Mouse (Mus musculus): Measurements from ENCODE around the gene Notch4. TPM values are rescaled to one million over a fixed set of nuclear protein-coding genes. Genes with fewer than 3 reads are reported as not detected.

Gene Notch4
- polyA plus RNA-seq, 1 experiment from 2014 or later = 1.7 TPM

DNA sequence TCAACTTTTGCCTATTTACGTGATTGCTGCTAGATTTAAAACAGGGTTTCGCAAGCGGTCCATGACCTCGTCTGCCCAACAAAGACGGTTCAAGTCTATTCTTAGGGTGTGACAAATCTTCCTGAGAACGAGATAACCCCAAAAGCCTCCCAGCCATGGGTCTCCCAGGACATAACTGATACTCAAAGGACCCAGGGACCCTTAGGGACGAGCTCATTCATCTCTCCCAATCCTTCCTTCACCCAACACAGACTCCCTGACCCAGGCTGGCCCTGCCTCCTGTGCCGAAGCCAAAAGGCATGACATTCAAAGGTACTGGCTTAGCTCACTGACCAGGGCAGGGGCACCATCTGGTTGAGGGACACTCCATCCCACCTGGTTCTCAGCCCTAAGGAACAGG is 7.7 kb upstream of the Notch4 start:
- WGBS (ENCODE audit: insufficient replicate concordance) = 58% methylated on average over 8 of the region's 8 CpGs
- peaks cover 44% of the 10 kb centered on the region for H3K27me3 ChIP-seq (replicated peaks)

DNA sequence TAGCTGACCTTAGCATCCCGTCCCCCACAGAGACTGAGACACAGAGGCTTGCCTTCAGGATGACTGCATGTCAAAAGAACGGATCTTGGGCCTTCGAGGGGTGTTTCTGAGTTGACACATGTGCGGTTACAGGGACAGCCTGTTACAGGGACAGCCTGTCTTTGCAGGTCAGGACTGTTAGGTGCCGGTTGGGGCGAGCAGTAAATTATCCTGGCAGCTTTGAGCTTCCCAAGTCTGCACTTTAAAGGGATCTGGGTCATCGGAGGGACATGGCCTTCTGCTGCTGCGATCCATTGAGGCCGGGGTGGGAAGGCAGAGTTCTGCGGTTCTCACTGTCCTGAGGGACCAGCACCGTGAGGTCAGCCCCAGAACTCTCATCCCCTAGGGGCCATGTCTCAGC is 6.7 kb upstream of the Notch4 start:
- ATAC-seq = no peak
- no peak overlapping the region for H3K27ac ChIP-seq
- no peaks in the 10 kb centered on the region for H3K36me3 ChIP-seq
- H3K9me3 ChIP-seq (replicated peaks) = no peaks in the 10 kb centered on the region
- peaks cover 45% of the 10 kb centered on the region for H3K27me3 ChIP-seq (replicated peaks)
- 63% methylated on average over 11 of the region's 11 CpGs for WGBS (ENCODE audit: insufficient replicate concordance)
- H3K4me1 ChIP-seq = peaks cover 18% of the 10 kb centered on the region
- no peak overlapping the region for H3K4me2 ChIP-seq
- H3K4me3 ChIP-seq = no peak overlapping the region
- H3K9ac ChIP-seq = no peak overlapping the region

More for the DNA sequence above, 7.7 kb upstream of the Notch4 start:
- Histone ChIP-seq H3K36me3 (no peaks in the 10 kb centered on the region), H3K4me3 (no peak overlapping the region), H3K9ac (no peak overlapping the region), H3K27ac (no peak overlapping the region), H3K4me1 (peaks cover 16% of the 10 kb centered on the region), H3K4me2 (no peak overlapping the region), H3K9me3 (replicated peaks) (no peaks in the 10 kb centered on the region)
- ATAC-seq = no peak

- Histone ChIP-seq H3K27ac (no peak overlapping the region), H3K4me1 (peaks cover 22% of the 10 kb centered on the region), H3K36me3 (no peaks in the 10 kb centered on the region), H3K4me3 (no peak overlapping the region), H3K27me3 (replicated peaks) (peaks cover 35% of the 10 kb centered on the region), H3K9me3 (replicated peaks) (no peaks in the 10 kb centered on the region), H3K4me2 (no peak overlapping the region), H3K9ac (no peak overlapping the region)
- WGBS (ENCODE audit: insufficient replicate concordance) = 74% methylated on average over 7 of the region's 7 CpGs
- ATAC-seq = no peak
These were observed 5.0 kb upstream of the Notch4 start for GRCm38 (mm10) chr17:34559116-34559515.

DNA sequence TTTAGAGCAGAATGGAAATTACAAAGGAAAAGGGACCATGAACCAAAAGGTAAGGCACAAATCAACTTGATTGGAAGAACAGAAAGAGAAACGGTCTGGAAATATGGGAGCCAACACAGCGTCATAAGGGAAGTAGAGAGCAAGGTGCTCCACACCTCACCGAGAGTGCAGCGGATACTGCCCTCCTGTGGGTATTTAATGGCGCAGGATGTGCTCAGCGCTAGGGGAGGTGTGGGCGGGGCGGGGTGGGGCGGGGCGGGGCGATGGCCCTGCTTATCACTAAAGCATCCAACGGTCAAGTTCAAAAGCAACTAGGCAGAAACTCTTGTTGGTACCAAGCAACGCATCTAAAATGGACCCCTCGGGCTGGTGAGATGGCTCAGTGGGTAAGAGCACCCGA is 4.2 kb upstream of the Notch4 start:
- 0 out of 2 replicates have a peak overlapping the region, but pooled peaks have one; percentile 4 for H3K4me2 ChIP-seq
- WGBS (ENCODE audit: insufficient replicate concordance) = 20% methylated on average over 15 of the region's 15 CpGs
- no peak overlapping the region for H3K27ac ChIP-seq
- no peaks in the 10 kb centered on the region for H3K9me3 ChIP-seq (replicated peaks)
- peaks cover 24% of the 10 kb centered on the region for H3K4me1 ChIP-seq
- peaks cover 31% of the 10 kb centered on the region for H3K27me3 ChIP-seq (replicated peaks)
- no peaks in the 10 kb centered on the region for H3K36me3 ChIP-seq
- H3K4me3 ChIP-seq = no peak overlapping the region
- peak; percentile 59; the same call in 1 of the 2 replicates for ATAC-seq
- H3K9ac ChIP-seq = no peak overlapping the region

DNA sequence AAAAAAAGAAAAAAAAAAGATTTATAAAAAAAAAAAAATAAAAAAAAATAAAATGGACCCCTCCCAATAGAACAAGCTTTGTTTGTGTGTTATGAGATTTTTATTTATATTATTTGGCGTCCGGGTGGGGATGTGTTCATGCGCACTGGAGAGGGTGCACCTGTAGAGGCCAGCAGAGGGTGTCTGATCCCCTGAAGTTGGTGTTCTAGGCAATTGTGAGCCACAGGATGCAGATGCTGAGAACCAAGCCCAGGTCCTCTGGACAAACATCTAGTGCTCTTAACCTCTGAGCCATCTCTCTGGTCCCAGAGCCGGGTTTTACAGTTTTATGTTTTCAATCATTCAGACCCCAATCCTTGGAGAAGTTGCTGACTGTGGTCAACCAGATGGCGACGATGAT is 3.6 kb upstream of the Notch4 start:
- no peak overlapping the region for H3K27ac ChIP-seq
- H3K4me3 ChIP-seq = no peak overlapping the region
- H3K27me3 ChIP-seq (replicated peaks) = peaks cover 36% of the 10 kb centered on the region
- H3K9ac ChIP-seq = no peak overlapping the region
- WGBS (ENCODE audit: insufficient replicate concordance) = 80% methylated on average over 6 of the region's 6 CpGs
- H3K4me2 ChIP-seq = no peak overlapping the region
- no peaks in the 10 kb centered on the region for H3K9me3 ChIP-seq (replicated peaks)
- no peak for ATAC-seq
- no peaks in the 10 kb centered on the region for H3K36me3 ChIP-seq
- H3K4me1 ChIP-seq = peaks cover 24% of the 10 kb centered on the region

DNA sequence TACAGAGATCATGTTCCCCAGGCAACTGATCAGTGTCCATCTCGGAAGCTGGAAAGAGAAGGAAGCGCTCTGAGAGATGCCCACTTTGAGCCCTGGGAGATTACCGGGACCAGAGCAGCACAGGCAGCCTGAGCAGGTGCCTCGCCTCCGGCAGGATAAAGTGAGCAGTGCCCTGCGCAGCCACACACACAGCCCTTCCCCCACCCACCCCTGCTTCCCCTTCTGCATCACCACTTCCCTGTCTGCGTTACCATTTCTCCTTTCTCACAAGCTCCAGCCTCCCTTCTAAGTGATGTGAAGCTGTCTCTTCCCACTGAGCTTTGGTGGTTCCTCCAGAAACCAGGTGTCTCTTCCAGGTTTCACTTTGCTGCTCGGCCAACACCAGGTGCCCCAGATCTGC is 2.9 kb upstream of the Notch4 start:
- Histone ChIP-seq H3K9ac (0 out of 2 replicates have a peak overlapping the region, but pooled peaks have one; percentile 17), H3K9me3 (replicated peaks) (no peaks in the 10 kb centered on the region), H3K4me2 (peak overlapping the region; percentile 36), H3K4me3 (no peak overlapping the region), H3K27ac (0 out of 2 replicates have a peak overlapping the region, but pooled peaks have one; percentile 36), H3K4me1 (peaks cover 24% of the 10 kb centered on the region), H3K27me3 (replicated peaks) (peaks cover 43% of the 10 kb centered on the region), H3K36me3 (no peaks in the 10 kb centered on the region)
- 24% methylated on average over 8 of the region's 8 CpGs for WGBS (ENCODE audit: insufficient replicate concordance)
- no peak for ATAC-seq

DNA sequence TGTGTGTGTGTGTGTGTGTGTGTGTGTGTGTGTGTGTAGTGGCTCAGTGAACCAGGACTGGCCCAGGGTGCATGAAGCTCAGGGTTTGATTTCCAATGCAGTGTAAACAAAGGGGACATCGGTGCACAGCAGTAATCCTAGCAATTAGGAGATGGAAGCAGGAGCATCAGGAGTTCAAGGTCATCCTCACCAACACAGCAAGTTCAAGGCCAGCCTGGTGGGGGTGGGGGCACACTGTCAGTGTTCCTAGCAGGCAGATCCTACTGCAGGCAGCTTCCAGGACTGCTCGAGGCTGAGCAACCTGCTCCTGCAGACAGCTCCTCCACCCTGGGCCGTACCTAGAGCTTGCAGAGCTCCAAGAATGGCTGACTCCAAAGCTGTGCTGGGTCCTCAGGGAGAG is 1.5 kb upstream of the Notch4 start:
- H3K27me3 ChIP-seq (replicated peaks) = peaks cover 50% of the 10 kb centered on the region
- no peak for ATAC-seq
- H3K36me3 ChIP-seq = no peaks in the 10 kb centered on the region
- no peak overlapping the region for H3K27ac ChIP-seq
- no peak overlapping the region for H3K4me3 ChIP-seq
- 65% methylated on average over 3 of the region's 3 CpGs for WGBS (ENCODE audit: insufficient replicate concordance)
- no peak overlapping the region for H3K9ac ChIP-seq
- H3K4me1 ChIP-seq = peaks cover 24% of the 10 kb centered on the region
- H3K9me3 ChIP-seq (replicated peaks) = no peaks in the 10 kb centered on the region
- no peak overlapping the region for H3K4me2 ChIP-seq

DNA sequence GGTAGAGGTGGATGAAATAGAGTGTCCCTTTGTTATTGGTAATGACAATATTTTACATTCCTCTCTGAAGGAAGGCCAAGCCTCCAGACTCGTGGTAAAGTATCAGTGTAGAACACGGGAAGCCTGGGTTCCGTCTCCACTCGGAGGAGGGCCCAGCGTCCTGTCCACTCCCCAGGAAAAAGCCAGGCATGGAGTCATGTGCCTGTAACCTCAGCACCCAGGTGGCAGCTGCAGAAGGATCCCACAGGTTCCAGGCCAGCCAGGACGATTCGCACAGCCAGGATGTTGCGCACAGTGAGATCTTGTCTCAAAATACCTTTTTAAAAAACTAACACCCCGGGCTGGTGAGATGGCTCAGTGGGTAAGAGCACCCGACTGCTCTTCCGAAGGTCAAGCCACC is 714 bp upstream of the Notch4 start:
- H3K9me3 ChIP-seq (replicated peaks) = no peaks in the 10 kb centered on the region
- H3K4me1 ChIP-seq = peaks cover 24% of the 10 kb centered on the region
- no peak for ATAC-seq
- H3K9ac ChIP-seq = no peak overlapping the region
- H3K4me3 ChIP-seq = no peak overlapping the region
- no peak overlapping the region for H3K27ac ChIP-seq
- 66% methylated on average over 11 of the region's 11 CpGs for WGBS (ENCODE audit: insufficient replicate concordance)
- no peaks in the 10 kb centered on the region for H3K36me3 ChIP-seq
- H3K4me2 ChIP-seq = no peak overlapping the region
- H3K27me3 ChIP-seq (replicated peaks) = peaks cover 48% of the 10 kb centered on the region

DNA sequence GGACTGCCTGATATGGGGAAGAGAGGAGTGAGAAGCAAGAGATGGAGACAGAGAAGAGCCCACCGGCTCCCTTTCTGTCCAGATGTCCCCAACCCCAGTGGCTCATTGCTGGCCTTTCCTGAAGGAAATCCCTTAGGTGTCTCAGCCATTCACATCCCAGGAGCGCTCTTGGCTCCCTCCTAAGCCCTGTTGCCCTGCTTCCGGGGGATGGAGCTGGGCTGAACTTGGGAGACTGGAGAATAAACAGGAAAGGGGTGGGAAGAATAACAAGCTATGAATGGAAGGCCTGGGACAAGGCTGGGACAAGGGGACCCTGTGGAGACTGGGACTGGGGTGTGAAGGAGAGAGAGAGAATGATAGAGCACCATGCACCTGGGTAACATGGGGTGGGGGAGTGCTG is 728 bp downstream of the Notch4 start:
- WGBS (ENCODE audit: insufficient replicate concordance) = 41% methylated on average over 3 of the region's 3 CpGs

GRCm38 (mm10) chr17:34567311-34567710 is 3.2 kb downstream of the Notch4 start:
- Histone ChIP-seq H3K9me3 (replicated peaks) (no peaks in the 10 kb centered on the region), H3K4me2 (no peak overlapping the region), H3K9ac (no peak overlapping the region), H3K4me3 (no peak overlapping the region), H3K27me3 (replicated peaks) (peaks cover 39% of the 10 kb centered on the region), H3K27ac (no peak overlapping the region), H3K4me1 (peaks cover 6% of the 10 kb centered on the region), H3K36me3 (no peaks in the 10 kb centered on the region)
- no peak for ATAC-seq
- WGBS (ENCODE audit: insufficient replicate concordance) = 74% methylated on average over 9 of the region's 9 CpGs

More for the DNA sequence above, 728 bp downstream of the Notch4 start:
- Histone ChIP-seq H3K9ac (no peak overlapping the region), H3K4me1 (peaks cover 21% of the 10 kb centered on the region), H3K36me3 (no peaks in the 10 kb centered on the region), H3K27me3 (replicated peaks) (peaks cover 43% of the 10 kb centered on the region), H3K4me2 (peak overlapping the region; percentile 26; the same call in 1 of the 2 replicates), H3K4me3 (no peak overlapping the region), H3K9me3 (replicated peaks) (no peaks in the 10 kb centered on the region), H3K27ac (0 out of 2 replicates have a peak overlapping the region, but pooled peaks have one; percentile 31)
- no peak for ATAC-seq

DNA sequence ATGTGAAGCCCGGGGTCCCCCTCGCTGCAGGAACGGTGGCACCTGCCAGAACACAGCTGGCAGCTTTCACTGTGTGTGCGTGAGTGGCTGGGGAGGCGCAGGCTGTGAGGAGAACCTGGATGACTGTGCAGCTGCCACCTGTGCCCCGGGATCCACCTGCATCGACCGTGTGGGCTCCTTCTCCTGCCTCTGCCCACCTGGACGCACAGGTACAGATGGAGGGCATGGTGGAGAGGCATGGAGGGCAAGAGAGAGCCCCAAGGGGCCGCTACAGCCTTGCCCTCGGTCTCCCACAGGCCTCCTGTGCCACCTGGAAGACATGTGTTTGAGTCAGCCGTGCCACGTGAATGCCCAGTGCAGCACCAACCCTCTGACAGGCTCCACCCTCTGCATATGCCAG is 4.4 kb downstream of the Notch4 start:
- Histone ChIP-seq H3K27ac (no peak overlapping the region), H3K4me3 (no peak overlapping the region), H3K9me3 (replicated peaks) (no peaks in the 10 kb centered on the region), H3K4me1 (peaks cover 6% of the 10 kb centered on the region; the same call in 1 of the 2 replicates), H3K36me3 (no peaks in the 10 kb centered on the region), H3K4me2 (no peak overlapping the region), H3K27me3 (replicated peaks) (peaks cover 40% of the 10 kb centered on the region), H3K9ac (no peak overlapping the region)
- WGBS (ENCODE audit: insufficient replicate concordance) = 69% methylated on average over 13 of the region's 13 CpGs
- ATAC-seq = no peak

DNA sequence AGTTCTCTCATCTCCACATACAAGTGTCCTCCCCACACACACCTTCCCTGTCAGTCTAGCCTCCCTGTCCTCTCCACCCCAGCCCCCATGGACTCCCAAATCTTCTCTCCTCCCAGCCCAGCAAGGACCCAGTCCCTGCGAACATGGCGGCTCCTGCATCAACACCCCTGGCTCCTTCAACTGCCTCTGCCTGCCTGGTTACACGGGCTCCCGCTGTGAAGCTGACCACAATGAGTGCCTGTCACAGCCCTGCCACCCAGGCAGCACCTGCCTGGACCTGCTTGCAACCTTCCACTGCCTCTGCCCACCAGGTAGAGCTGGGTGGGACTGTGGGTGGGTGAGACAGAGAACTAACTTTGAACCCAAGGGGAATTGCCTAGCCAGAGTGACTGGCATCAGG is 5.9 kb downstream of the Notch4 start:
- 61% methylated on average over 4 of the region's 4 CpGs for WGBS (ENCODE audit: insufficient replicate concordance)
- Histone ChIP-seq H3K9me3 (replicated peaks) (no peaks in the 10 kb centered on the region), H3K27ac (no peak overlapping the region)

DNA sequence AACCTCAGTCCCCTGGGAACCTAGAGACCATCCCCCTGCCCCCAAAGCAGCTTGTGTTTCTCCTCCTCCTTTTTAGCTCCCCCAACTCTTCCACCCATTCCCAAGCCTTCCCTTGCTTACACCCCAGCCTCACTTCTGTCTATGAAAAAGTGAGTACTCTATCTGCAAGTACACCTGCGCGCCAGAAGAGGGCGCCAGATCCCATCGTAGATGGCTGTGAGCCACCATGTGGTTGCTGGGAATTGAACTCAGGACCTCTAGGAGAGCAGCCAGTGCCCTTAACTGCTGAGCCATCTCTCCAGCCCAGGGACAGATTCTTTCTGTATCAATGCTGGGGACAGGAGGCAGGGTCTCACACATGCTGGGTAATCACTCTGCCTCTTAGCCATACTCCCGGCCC is 7.8 kb downstream of the Notch4 start:
- no peak for ATAC-seq
- Histone ChIP-seq H3K9ac (no peak overlapping the region), H3K27ac (no peak overlapping the region), H3K36me3 (no peaks in the 10 kb centered on the region), H3K4me1 (no peaks in the 10 kb centered on the region), H3K4me2 (no peak overlapping the region), H3K27me3 (replicated peaks) (peaks cover 26% of the 10 kb centered on the region; the same call in 1 of the 2 replicates), H3K4me3 (no peak overlapping the region), H3K9me3 (replicated peaks) (no peaks in the 10 kb centered on the region)
- WGBS (ENCODE audit: insufficient replicate concordance) = 13% methylated on average over 5 of the region's 5 CpGs

More for the DNA sequence above, 5.9 kb downstream of the Notch4 start:
- no peaks in the 10 kb centered on the region for H3K4me1 ChIP-seq
- H3K27me3 ChIP-seq (replicated peaks) = peaks cover 44% of the 10 kb centered on the region
- ATAC-seq = no peak
- H3K36me3 ChIP-seq = no peaks in the 10 kb centered on the region
- H3K4me3 ChIP-seq = no peak overlapping the region
- H3K4me2 ChIP-seq = no peak overlapping the region
- no peak overlapping the region for H3K9ac ChIP-seq
